Mouse (Mus musculus): ENCODE results near the gene Gpr146.
"Not testable (repeated sequence)": the region's sequence is repeated elsewhere in the genome, so short reads cannot be mapped to it uniquely, and the experiment has no call there.

Gene Gpr146

DNA sequence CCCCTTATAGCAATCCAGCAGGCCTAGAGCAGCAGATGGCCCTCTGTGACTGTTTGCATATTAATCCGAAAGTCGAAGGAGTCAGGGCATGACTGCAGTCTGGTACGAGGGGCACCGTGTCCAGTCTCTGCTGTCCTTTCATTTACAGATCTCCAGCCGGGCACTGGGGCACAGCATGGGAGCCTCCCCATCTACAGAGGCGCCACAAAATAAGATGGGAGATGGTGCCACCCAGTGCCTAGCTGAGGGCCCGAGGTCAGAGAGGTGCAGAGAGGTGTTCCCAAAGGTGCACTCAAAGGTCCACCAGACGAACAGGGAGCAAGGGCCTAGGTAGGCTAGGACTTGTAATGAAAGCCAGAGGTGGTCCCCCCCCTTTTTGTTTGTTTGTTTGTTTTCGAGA lies 5.7 kb downstream of the Gpr146 start:
- DNase-seq: no peak

GRCm38 (mm10) chr5:139384531-139384930 lies 7.0 kb downstream of the Gpr146 start:
- DNase-seq: peak; percentile 62

- DNase-seq: no peak
These were observed 8.6 kb downstream of the Gpr146 start for GRCm38 (mm10) chr5:139386047-139386446.

DNA sequence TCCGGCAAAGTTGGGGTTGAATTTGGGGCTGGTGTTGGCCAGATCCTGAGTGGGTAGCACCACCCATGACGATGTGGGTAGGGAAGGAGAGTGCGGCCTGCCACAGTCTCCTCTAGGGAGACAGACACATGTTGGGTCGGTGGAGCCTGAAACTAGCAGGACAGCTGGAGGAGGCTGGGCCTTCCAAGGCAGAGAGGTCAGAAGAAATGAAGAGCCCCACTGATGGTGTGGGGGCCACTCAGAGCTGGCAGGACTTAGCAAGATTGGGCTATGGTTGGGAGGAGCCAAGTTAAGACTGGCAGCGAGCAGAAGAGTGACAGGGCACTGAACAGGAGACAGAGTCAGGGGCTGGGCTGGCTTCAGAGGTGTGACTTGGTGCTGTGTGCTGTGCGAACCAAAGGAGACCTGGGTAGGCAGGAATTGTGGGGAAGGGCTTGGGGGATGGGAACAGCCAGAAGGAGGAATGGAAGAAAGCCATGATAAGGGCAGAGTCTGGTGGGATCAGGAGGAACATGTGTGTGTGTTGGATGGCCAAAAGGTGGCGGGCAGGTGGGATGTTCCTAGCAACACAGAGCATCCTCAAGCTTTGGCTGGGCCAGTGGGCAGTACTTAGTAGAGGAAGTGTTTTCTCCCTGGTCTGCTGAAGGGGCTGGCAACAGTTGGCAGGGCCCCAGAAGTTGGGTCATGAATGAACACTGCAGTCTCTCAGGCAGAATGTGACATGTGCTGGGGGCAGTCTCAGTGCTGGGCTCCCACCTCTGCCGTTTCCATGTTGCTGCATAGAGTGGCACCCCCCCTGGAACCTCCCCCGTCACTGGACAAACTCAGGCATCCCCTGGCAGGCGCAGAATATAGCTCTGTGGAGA lies 10.1 kb downstream of the Gpr146 start:
- DNase-seq: peak; percentile 27

DNA sequence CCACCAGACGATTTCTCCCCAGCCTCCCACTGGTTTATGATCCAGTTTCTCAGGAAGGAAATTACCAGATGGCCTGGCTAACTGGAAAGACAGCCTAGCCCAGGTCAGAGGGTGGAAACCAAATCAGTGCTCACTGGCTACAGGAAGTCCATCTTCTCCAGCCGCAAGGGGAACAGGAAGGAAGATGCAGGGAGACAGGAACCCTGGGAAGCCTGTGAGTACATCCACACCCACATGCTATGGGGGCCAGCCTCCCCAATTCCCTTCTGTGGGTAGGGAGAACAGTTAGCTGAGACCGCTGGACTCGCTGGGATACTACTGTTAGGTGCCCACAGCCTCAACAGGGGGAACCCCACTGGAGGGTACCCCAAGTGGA lies 10.7 kb downstream of the Gpr146 start:
- peak; percentile 43 for DNase-seq

DNA sequence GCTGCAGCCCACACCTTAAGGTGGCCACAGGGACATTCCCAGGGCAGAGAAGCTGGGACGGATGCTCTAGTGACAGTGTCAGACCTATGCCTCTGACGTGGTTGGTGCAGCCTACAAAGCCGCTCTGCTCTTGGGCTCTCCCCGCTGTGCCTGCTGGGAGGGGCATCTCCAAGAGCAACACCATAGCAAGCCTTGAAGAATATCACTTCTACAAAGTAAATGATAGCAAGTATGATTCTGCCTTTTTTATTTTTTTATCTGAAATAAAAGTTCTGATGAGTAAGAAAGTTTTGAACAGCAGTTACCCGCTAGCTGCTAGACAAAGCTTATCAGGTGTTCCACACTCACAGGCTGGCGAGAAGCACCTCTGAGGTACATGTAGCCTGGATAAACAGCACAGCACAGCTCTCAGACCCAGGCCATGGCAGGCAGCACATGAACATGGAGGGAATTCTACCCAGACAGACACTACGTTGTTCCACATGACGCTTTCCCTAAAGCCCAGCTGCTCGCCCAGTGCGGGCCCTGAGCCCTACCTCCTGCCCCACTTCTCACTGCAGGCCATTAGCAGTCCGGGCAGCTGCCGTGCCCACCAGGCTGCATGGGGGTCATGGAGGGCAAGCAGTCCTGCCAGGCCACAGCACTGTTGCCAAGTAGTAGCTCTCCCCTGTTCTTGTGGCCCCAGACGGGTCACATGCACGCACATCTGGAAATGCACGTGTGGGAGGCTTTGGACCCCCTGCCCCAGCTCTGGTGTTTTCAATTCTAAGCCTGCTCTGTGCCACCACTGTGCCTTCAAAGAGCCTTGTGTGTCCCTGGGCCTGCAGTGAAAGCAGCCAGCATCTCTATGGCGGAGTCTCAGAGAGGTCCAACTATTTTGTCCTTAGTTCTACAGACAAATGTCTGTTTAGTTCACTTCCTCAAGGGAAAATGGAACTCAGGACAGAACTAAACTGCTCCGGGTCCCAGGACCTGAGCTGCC lies 11.5 kb downstream of the Gpr146 start:
- DNase-seq: no peak

DNA sequence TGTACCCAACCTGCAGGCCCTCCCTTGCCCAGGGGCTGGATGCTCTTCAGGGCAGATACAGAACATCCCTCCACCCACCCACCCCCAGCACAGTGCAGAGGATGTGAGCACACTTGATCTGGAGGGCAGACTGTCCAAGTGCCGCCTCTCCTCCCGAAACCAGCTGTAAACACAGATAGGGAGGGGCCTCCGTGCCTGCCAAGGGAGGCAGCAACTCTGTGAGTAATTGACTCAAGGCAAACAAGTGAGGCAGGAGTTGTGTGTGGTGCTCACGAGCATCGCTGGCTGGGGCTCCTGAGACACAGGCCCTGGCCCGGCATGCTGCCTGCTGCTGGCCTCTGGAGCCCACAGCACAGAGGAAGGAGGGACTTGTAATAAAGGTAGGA lies 12.2 kb downstream of the Gpr146 start:
- DNase-seq: peak; percentile 59

DNA sequence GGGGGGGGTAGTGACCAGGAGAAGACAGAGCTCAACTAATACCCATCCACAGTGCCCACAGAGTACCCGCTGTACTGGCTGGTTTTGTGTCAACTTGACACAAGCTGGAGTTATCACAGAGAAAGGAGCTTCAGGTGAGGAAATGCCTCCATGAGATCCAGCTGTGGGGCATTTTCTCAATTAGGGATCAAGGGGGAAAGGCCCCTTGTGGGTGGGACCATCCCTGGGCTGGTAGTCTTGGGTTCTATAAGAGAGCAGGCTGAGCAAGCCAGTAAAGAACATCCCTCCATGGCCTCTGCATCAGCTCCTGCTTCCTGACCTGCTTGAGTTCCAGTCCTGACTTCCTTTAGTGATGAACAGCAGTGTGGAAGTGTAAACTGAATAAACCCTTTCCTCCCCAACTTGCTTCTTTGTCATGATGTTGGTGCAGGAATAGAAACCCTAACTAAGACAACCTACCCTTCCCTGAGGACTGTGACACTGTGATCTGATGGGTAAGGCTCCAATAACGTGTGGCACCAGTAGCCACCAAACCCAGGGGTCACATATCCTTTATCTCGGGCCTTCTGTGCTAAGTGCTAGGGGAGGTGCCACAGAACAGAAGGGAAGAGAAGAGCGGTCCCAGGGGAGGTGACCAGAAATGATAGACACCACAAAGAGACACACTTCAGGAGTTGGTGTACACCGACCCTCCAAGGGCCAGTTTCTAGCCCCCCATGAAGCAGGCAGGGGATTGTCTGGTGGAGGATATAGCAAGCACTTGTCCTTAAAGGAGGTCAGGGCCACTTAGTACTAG lies 13.0 kb downstream of the Gpr146 start:
- not testable (repeated sequence) for DNase-seq

- no peak for DNase-seq
These were observed 14.0 kb downstream of the Gpr146 start for GRCm38 (mm10) chr5:139391309-139391990.

GRCm38 (mm10) chr5:139392219-139393196 lies 15.0 kb downstream of the Gpr146 start:
- no peak for DNase-seq

DNA sequence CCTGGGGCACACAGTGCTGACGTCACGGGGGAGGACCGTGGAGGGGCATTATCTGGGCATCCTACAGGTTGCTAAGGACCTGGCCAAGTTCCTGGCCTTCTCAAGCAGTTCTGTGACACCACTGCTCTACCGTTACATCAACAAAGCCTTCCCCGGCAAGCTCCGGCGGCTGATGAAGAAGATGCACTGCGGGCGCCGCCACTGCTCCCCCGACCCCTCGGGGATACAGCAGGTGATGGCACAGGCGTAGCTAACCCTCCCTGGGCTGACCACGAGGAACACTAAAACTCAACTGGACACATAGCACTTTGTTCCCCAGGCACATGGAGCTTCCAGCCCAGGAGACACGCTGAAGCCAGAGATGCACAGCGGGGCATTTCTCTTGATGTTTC lies 15.7 kb downstream of the Gpr146 start:
- no peak for DNase-seq

DNA sequence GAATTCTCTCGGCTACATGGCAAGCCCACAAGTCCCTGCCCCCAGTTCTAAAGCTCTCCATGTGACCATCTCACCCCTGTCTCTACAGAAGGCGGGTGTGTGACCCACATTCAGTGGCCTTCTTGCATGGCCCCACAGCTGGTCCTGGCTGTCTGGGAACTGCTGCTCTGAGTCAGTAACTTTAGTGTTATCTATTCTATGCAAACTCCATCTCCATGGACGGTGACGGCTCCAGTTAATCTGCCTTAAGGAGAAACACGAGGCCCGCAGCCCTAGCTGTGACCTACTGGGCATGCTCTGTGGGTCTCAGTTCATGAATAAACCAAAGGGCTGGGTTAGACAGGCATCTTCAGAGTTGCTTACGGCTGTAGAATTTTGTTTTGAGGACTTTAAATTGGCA lies 16.9 kb downstream of the Gpr146 start:
- DNase-seq: peak; percentile 44

- DNase-seq: no peak
These were observed 18.0 kb downstream of the Gpr146 start for GRCm38 (mm10) chr5:139395528-139395927.

DNA sequence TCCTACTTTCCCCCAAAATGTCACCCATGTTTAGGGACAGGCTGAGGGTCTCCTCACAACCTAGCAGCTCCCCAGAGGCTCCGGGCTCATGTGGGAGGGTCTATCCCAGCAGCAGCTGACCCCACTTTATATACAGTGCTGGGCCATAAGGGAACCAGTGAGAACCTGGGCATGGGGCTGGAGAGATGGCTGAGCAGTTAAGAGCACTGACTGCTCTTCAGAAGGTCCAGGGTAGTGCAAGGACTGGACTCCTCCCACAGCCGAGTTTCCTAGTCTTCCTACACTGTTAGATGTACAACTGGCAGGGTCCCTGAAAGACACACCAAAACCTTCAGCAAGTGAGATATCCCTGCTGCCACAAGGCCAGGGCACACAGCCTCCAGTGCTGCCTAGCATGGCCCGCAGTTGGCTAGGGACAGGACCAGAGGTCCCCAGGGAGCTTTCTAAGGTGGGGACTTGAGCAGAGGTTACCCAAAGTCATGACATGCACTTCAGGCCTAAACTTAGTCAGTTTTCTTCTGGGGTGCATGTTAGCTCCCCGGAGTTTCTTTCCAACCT lies 19.9 kb downstream of the Gpr146 start:
- DNase-seq: no peak

GRCm38 (mm10) chr5:139397959-139398753 lies 20.7 kb downstream of the Gpr146 start:
- DNase-seq: peak; percentile 96

- no peak for DNase-seq
These were observed 21.3 kb downstream of the Gpr146 start for GRCm38 (mm10) chr5:139398786-139399185.

DNA sequence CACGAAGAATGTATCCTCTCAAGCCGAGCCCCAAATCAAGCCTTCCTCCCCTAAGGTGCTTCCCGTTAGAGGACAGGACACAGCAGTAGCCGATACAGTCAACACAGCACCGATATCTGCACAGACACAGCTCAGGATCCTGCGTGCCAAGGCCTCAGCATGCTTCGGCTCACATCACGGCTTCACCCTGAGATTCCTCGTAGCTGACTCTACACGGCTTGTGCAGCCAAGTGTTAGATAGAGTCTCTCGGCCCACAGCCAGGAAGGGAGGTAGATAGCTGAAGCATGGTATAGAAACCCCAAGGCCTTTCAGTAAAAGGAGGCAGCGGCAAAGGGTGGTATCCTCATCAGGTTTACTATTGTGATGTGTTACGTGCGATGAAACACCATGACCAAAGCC lies 22.5 kb downstream of the Gpr146 start:
- no peak for DNase-seq

DNA sequence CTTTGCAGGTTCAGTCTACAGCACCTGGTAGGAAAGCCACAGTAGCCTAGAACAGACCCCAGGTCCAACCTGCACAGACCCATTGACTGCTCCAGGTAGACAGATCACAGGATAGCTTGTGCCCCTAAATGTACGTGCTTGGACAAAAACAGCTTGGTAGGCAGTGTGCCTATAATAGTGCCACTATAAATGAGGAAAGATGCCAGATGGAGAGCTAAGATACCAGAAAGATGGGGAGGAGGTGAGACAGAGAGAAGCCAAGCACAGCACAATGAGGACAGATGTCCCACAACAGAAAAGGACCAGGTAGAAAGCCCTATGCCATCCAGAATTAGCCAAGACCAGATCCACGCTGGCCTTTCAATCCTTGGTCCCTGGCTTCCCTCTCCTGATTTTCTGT lies 24.6 kb downstream of the Gpr146 start:
- DNase-seq: no peak

DNA sequence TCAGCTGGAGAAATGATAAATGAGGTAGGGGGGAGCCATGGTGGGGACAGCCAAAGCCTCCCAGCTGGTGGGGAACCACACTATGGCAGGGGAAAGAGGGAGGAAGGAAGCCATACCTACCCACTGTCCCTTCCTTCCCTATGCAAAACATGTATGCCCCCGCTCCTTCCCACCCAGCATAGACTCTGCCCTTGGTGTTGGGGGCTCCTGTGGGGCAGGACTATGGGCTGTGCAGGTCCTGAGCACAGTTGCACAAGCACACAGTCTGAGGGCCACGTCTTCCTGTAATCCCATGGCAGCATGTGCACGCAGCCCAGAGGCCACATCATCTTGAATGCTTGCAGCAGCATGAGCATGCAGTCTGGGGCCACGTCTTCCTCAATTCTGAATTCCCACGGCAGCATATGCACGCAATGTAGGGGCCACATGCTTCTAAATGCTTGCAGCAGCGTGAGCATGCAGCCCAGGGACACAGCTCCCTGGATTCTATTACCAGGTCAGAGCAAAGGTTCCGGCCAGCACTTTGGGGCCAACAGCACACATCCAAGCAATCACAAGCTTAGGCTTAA lies 26.3 kb downstream of the Gpr146 start:
- no peak for DNase-seq

Data from kidney, adult 18-20 months (tissue).